Mouse (Mus musculus): ENCODE measurements around the gene Fibp. TPM values are rescaled to one million over a fixed set of nuclear protein-coding genes. Genes with fewer than 3 reads are reported as not detected.
A peak's percentile ranks its signal among the peaks of the same experiment; 100 is the strongest.
"Not testable (repeated sequence)": the region's sequence is repeated elsewhere in the genome, so short reads cannot be mapped to it uniquely, and the experiment has no call there.

The Fibp gene
- polyA plus RNA-seq, 1 experiment = 134 TPM

DNA sequence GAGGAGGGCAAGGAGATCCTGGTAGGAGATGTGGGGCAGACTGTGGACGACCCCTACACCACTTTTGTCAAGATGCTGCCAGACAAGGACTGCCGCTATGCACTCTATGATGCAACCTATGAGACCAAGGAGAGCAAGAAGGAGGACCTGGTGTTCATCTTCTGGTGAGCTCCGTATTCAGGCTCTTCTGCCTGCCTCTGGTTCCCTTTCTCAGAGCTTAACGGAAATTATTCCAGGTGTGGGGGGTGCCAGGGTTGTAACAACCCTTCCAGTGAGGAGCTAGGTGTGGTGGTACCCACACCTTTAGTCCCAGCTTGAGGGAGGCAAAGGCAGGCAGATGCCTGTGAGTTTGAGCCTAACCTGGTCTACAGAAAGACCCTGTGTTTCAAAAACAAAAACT lies 32.2 kb downstream of the Fibp start:
- Histone ChIP-seq H3K9me3 (no peaks in the 10 kb centered on the region), H3K4me3 (replicated peaks) (no peak overlapping the region), H3K4me1 (peaks cover 57% of the 10 kb centered on the region), H3K27me3 (replicated peaks) (no peaks in the 10 kb centered on the region), H3K36me3 (replicated peaks; ENCODE audit: low read length) (peaks cover 57% of the 10 kb centered on the region)
- TF ChIP-seq GATA1 (IDR thresholded peaks at IDR 0.05; ENCODE audit: borderline replicate concordance, low read length) (no peak), FLI1 (IDR thresholded peaks at IDR 0.05; ENCODE audit: low read length) (no peak)

DNA sequence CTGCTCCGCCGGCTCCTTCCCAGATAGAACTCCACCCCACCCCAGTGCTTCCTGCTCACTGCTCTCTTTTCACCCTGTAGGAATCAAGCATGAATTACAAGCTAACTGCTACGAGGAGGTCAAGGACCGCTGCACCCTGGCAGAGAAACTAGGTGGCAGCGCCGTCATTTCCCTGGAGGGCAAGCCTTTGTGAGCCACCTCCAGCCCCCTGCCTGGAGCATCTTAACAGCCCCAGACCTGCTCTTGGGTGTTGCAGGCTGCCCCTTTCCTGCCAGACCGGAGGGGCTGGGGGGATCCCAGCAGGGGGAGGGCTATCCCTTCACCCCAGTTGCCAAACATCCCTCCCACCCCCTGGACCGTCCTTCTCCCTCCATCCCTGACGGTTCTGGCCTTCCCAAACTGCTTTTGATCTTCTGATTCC lies 32.9 kb downstream of the Fibp start:
- H3K36me3 ChIP-seq (replicated peaks; ENCODE audit: low read length) = peaks cover 63% of the 10 kb centered on the region
- H3K27me3 ChIP-seq (replicated peaks); H3K9me3 ChIP-seq; H3K4me3 ChIP-seq (replicated peaks): not testable (repeated sequence)
- H3K4me1 ChIP-seq = peaks cover 56% of the 10 kb centered on the region

DNA sequence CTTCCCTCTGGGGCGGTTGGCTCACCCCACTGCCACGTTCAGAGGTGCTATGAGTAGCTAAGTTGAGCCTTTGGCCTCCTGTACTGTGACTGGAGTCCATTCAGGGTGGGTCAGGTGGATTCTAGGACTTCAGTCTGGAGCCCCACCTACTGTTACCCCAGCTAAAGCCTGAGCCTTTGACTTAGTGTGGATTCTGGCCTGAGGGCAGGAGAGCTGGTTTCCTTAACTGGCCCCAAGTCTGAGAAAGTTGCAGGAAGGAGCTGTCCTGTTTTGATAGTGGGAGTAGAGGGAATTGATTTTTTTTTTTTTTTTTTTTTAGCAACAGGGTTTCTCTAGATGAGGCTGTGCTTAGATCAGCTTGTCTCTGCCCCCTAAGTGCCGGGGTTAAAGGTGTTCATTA lies 33.9 kb downstream of the Fibp start:
- TF ChIP-seq FLI1 (IDR thresholded peaks at IDR 0.05; ENCODE audit: low read length) (no peak), GATA1 (IDR thresholded peaks at IDR 0.05; ENCODE audit: borderline replicate concordance, low read length) (no peak)
- Histone ChIP-seq H3K36me3 (replicated peaks; ENCODE audit: low read length) (peaks cover 71% of the 10 kb centered on the region), H3K27me3 (replicated peaks) (no peaks in the 10 kb centered on the region), H3K9me3 (no peaks in the 10 kb centered on the region), H3K4me1 (peaks cover 46% of the 10 kb centered on the region), H3K4me3 (replicated peaks) (no peak overlapping the region)

GRCm38 (mm10) chr19:5495353-5496051 lies 35.1 kb downstream of the Fibp start:
- Histone ChIP-seq H3K4me3 (replicated peaks) (no peak overlapping the region), H3K36me3 (replicated peaks; ENCODE audit: low read length) (peaks cover 79% of the 10 kb centered on the region), H3K9me3 (no peaks in the 10 kb centered on the region), H3K27me3 (replicated peaks) (no peaks in the 10 kb centered on the region), H3K4me1 (peaks cover 49% of the 10 kb centered on the region)
- no peak for TF ChIP-seq FLI1 (IDR thresholded peaks at IDR 0.05; ENCODE audit: low read length)

DNA sequence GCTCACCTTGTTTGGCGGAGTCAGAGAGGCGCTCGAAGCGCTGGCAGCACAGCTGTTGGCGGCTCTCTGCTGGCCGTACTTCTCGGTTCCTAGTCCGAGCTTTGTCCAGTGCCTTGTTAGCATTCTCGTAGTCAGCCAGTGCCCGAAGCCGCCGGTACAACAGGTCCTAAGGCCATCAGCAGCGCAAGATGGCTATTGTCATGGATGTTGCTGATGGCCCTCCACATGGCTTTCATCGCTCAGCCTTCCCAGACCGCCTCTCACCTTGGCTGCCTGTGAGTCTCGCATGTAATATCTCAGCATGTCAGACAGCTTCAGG lies 35.6 kb downstream of the Fibp start:
- no peaks in the 10 kb centered on the region for H3K9me3 ChIP-seq
- no peak for TF ChIP-seq GATA1 (IDR thresholded peaks at IDR 0.05; ENCODE audit: borderline replicate concordance, low read length)
- TF ChIP-seq FLI1 (IDR thresholded peaks at IDR 0.05; ENCODE audit: low read length) = no peak
- H3K4me3 ChIP-seq (replicated peaks) = no peak overlapping the region
- H3K36me3 ChIP-seq (replicated peaks; ENCODE audit: low read length) = peaks cover 83% of the 10 kb centered on the region
- H3K4me1 ChIP-seq = peaks cover 52% of the 10 kb centered on the region
- no peaks in the 10 kb centered on the region for H3K27me3 ChIP-seq (replicated peaks)

GRCm38 (mm10) chr19:5500330-5500875 lies 40.0 kb downstream of the Fibp start:
- H3K27me3 ChIP-seq (replicated peaks) = no peaks in the 10 kb centered on the region
- TF ChIP-seq FLI1 (IDR thresholded peaks at IDR 0.05; ENCODE audit: low read length) = no peak
- TF ChIP-seq GATA1 (IDR thresholded peaks at IDR 0.05; ENCODE audit: borderline replicate concordance, low read length) = no peak
- peaks cover 25% of the 10 kb centered on the region for H3K4me1 ChIP-seq
- no peak overlapping the region for H3K4me3 ChIP-seq (replicated peaks)
- H3K36me3 ChIP-seq (replicated peaks; ENCODE audit: low read length) = peaks cover 77% of the 10 kb centered on the region
- H3K9me3 ChIP-seq = no peaks in the 10 kb centered on the region

GRCm38 (mm10) chr19:5503687-5504086 lies 43.3 kb downstream of the Fibp start, which contains the start of gene 1700020D05Rik:
Gene 1700020D05Rik (minus strand): TSS chr19:5503787.
- Histone ChIP-seq H3K4me3 (replicated peaks) (no peak within 1 kb of the TSS), H3K27me3 (replicated peaks) (no peaks in the 10 kb centered on the region), H3K4me1 (peaks cover 15% of the 10 kb centered on the region; the same call in 1 of the 2 replicates), H3K9me3 (no peaks in the 10 kb centered on the region), H3K36me3 (replicated peaks; ENCODE audit: low read length) (peaks cover 45% of the 10 kb centered on the region)
- TF ChIP-seq GATA1 (IDR thresholded peaks at IDR 0.05; ENCODE audit: borderline replicate concordance, low read length) (no peak), FLI1 (IDR thresholded peaks at IDR 0.05; ENCODE audit: low read length) (no peak)

GRCm38 (mm10) chr19:5510031-5511026 lies 49.9 kb downstream of the Fibp start, which contains the start of gene Snx32:
Gene Snx32 (minus strand): TSS chr19:5510538.
- Histone ChIP-seq H3K27me3 (replicated peaks) (no peaks in the 10 kb centered on the region), H3K36me3 (replicated peaks; ENCODE audit: low read length) (no peaks in the 10 kb centered on the region), H3K9me3 (no peaks in the 10 kb centered on the region), H3K4me3 (replicated peaks) (peak within 1 kb of the TSS; percentile 94), H3K4me1 (peaks cover 45% of the 10 kb centered on the region)
- TF ChIP-seq GATA1 (IDR thresholded peaks at IDR 0.05; ENCODE audit: borderline replicate concordance, low read length) = no peak

- no peaks in the 10 kb centered on the region for H3K9me3 ChIP-seq
- TF ChIP-seq GATA1 (IDR thresholded peaks at IDR 0.05; ENCODE audit: borderline replicate concordance, low read length) (no peak), FLI1 (IDR thresholded peaks at IDR 0.05; ENCODE audit: low read length) (no peak)
- peak overlapping the region; percentile 94 for H3K4me3 ChIP-seq (replicated peaks)
- peaks cover 53% of the 10 kb centered on the region for H3K4me1 ChIP-seq
- H3K36me3 ChIP-seq (replicated peaks; ENCODE audit: low read length) = no peaks in the 10 kb centered on the region
- H3K27me3 ChIP-seq (replicated peaks) = no peaks in the 10 kb centered on the region
These were observed 50.7 kb downstream of the Fibp start for GRCm38 (mm10) chr19:5511074-5511632.

Measured in megakaryocyte, embryonic 14.5 days (primary cell).